Mouse (Mus musculus): ENCODE data around the gene Olfr870. TPM values are rescaled to one million over a fixed set of nuclear protein-coding genes. Genes with fewer than 3 reads are reported as not detected.
"Not testable (repeated sequence)": the region's sequence is repeated elsewhere in the genome, so short reads cannot be mapped to it uniquely, and the experiment has no call there.

Gene Olfr870
- not detected in 2 replicates for polyA plus RNA-seq (2012; rRNA removed)

GRCm38 (mm10) chr9:20173957-20174356 is at the start of gene Olfr870:
TSS of gene Olfr870 (minus strand) at chr9:20174057.
- no peak for TF ChIP-seq POLR2A (IDR thresholded peaks at IDR 0.05; ENCODE audit: borderline replicate concordance, extremely low read depth, insufficient read depth, insufficient read length, poor library complexity, severe bottlenecking)
- no peak for DNase-seq (ENCODE audit: low read depth)

GRCm38 (mm10) chr9:20211907-20212306 is 38.0 kb upstream of the Olfr870 start, which contains the start of gene Olfr871:
TSS of gene Olfr871 (plus strand) at chr9:20212207.
- DNase-seq (ENCODE audit: low read depth) = no peak
- TF ChIP-seq POLR2A (IDR thresholded peaks at IDR 0.05; ENCODE audit: borderline replicate concordance, extremely low read depth, insufficient read depth, insufficient read length, poor library complexity, severe bottlenecking) (no peak), CTCF (IDR thresholded peaks at IDR 0.05; ENCODE audit: borderline replicate concordance, extremely low read depth, insufficient read depth, insufficient read length) (no peak)

- no peak for TF ChIP-seq POLR2A (IDR thresholded peaks at IDR 0.05; ENCODE audit: borderline replicate concordance, extremely low read depth, insufficient read depth, insufficient read length, poor library complexity, severe bottlenecking)
- TF ChIP-seq CTCF (IDR thresholded peaks at IDR 0.05; ENCODE audit: borderline replicate concordance, extremely low read depth, insufficient read depth, insufficient read length) = no peak
Observed at GRCm38 (mm10) chr9:20211477-20211876, 37.6 kb upstream of the Olfr870 start.

GRCm38 (mm10) chr9:20210812-20211211 is 37.0 kb upstream of the Olfr870 start:
- TF ChIP-seq POLR2A (IDR thresholded peaks at IDR 0.05; ENCODE audit: borderline replicate concordance, extremely low read depth, insufficient read depth, insufficient read length, poor library complexity, severe bottlenecking) (no peak), CTCF (IDR thresholded peaks at IDR 0.05; ENCODE audit: borderline replicate concordance, extremely low read depth, insufficient read depth, insufficient read length) (no peak)

More at GRCm38 (mm10) chr9:20211477-20211876, 37.6 kb upstream of the Olfr870 start:
- DNase-seq (ENCODE audit: low read depth) = no peak

GRCm38 (mm10) chr9:20203413-20203984 is 29.6 kb upstream of the Olfr870 start:
- DNase-seq (ENCODE audit: low read depth) = not testable (repeated sequence)

More at GRCm38 (mm10) chr9:20210812-20211211, 37.0 kb upstream of the Olfr870 start:
- DNase-seq (ENCODE audit: low read depth) = no peak

- TF ChIP-seq POLR2A (IDR thresholded peaks at IDR 0.05; ENCODE audit: borderline replicate concordance, extremely low read depth, insufficient read depth, insufficient read length, poor library complexity, severe bottlenecking) (no peak), CTCF (IDR thresholded peaks at IDR 0.05; ENCODE audit: borderline replicate concordance, extremely low read depth, insufficient read depth, insufficient read length) (no peak)
- DNase-seq (ENCODE audit: low read depth) = no peak
Observed at GRCm38 (mm10) chr9:20202131-20202530, 28.3 kb upstream of the Olfr870 start.

- DNase-seq (ENCODE audit: low read depth) = no peak
- TF ChIP-seq CTCF (IDR thresholded peaks at IDR 0.05; ENCODE audit: borderline replicate concordance, extremely low read depth, insufficient read depth, insufficient read length) (no peak), POLR2A (IDR thresholded peaks at IDR 0.05; ENCODE audit: borderline replicate concordance, extremely low read depth, insufficient read depth, insufficient read length, poor library complexity, severe bottlenecking) (no peak)
Observed at GRCm38 (mm10) chr9:20179463-20179862, 5.6 kb upstream of the Olfr870 start.

GRCm38 (mm10) chr9:20149706-20150105 is 24.2 kb downstream of the Olfr870 start:
- TF ChIP-seq POLR2A (IDR thresholded peaks at IDR 0.05; ENCODE audit: borderline replicate concordance, extremely low read depth, insufficient read depth, insufficient read length, poor library complexity, severe bottlenecking) = no peak
- TF ChIP-seq CTCF (IDR thresholded peaks at IDR 0.05; ENCODE audit: borderline replicate concordance, extremely low read depth, insufficient read depth, insufficient read length) = no peak
- DNase-seq (ENCODE audit: low read depth) = no peak

- TF ChIP-seq CTCF (IDR thresholded peaks at IDR 0.05; ENCODE audit: borderline replicate concordance, extremely low read depth, insufficient read depth, insufficient read length) (no peak), POLR2A (IDR thresholded peaks at IDR 0.05; ENCODE audit: borderline replicate concordance, extremely low read depth, insufficient read depth, insufficient read length, poor library complexity, severe bottlenecking) (no peak)
Observed at GRCm38 (mm10) chr9:20128709-20129108, 45.1 kb downstream of the Olfr870 start, which contains the start of gene Olfr869. TSS of gene Olfr869 (plus strand) at chr9:20129009.

More at GRCm38 (mm10) chr9:20128709-20129108, 45.1 kb downstream of the Olfr870 start, which contains the start of gene Olfr869:
- no peak for DNase-seq (ENCODE audit: low read depth)

Other genes starting within 250 kb of the Olfr870 start
- gene Olfr866, start 146.0 kb downstream of the Olfr870 start, polyA plus RNA-seq (2012; rRNA removed) = not detected in 2 replicates
- gene Olfr867, start 116.5 kb downstream of the Olfr870 start, polyA plus RNA-seq (2012; rRNA removed) = not detected in 2 replicates
- not detected in 2 replicates for gene Olfr868, start 75.4 kb downstream of the Olfr870 start, polyA plus RNA-seq (2012; rRNA removed)
- not detected in 2 replicates for gene Olfr869, start 45.0 kb downstream of the Olfr870 start, polyA plus RNA-seq (2012; rRNA removed)
- not detected in 2 replicates for gene Olfr871, start 38.1 kb upstream of the Olfr870 start, polyA plus RNA-seq (2012; rRNA removed)
- not detected in 2 replicates for gene Olfr872, start 63.1 kb upstream of the Olfr870 start, polyA plus RNA-seq (2012; rRNA removed)
- gene Olfr39, start 108.3 kb upstream of the Olfr870 start, polyA plus RNA-seq (2012; rRNA removed) = not detected in 2 replicates
- gene Olfr873, start 124.5 kb upstream of the Olfr870 start, polyA plus RNA-seq (2012; rRNA removed) = not detected in 2 replicates
- 0.10 and 0.25 TPM in 2 replicates for gene Olfr18, start 162.0 kb upstream of the Olfr870 start, polyA plus RNA-seq (2012; rRNA removed)
- 21.5 and 28.2 TPM in 2 replicates for gene Zfp560, start 211.1 kb upstream of the Olfr870 start, polyA plus RNA-seq (2012; rRNA removed)